Mouse (Mus musculus) gonadal fat pad, adult 2 months (tissue): Measurements from ENCODE around the gene Zhx3. TPM values are rescaled to one million over a fixed set of nuclear protein-coding genes. Genes with fewer than 3 reads are reported as not detected.

Experiments
- DNase-seq: peaks from one replicate; pipeline ENCODE4 v3.0.0-alpha.2; 2012; ENCODE audit warnings: low read depth
- polyA plus RNA-seq: library from polyadenylated mRNA; depleted of rRNA; stranded (reverse); fragments of >200 nt; gene quantifications from 2 replicates; pipeline ENCODE4 v1.2.3, GENCODE M21; 2012

The Zhx3 gene
- polyA plus RNA-seq, 1 experiment, result 12.7 TPM

- no peak for DNase-seq
Measured at GRCm38 (mm10) chr2:160804794-160805527, 67.8 kb downstream of the Zhx3 start.

- no peak for DNase-seq
Measured at GRCm38 (mm10) chr2:160802326-160802725, 70.5 kb downstream of the Zhx3 start.

GRCm38 (mm10) chr2:160800967-160801366 is 71.8 kb downstream of the Zhx3 start:
- no peak for DNase-seq

- no peak for DNase-seq
Measured at GRCm38 (mm10) chr2:160798206-160798605, 74.6 kb downstream of the Zhx3 start.

- DNase-seq, result no peak
Measured at GRCm38 (mm10) chr2:160796973-160797372, 75.8 kb downstream of the Zhx3 start.

- DNase-seq, result no peak
Measured at GRCm38 (mm10) chr2:160793117-160793516, 79.7 kb downstream of the Zhx3 start.

- no peak for DNase-seq
Measured at GRCm38 (mm10) chr2:160789741-160790140, 83.1 kb downstream of the Zhx3 start.

GRCm38 (mm10) chr2:160789046-160789445 is 83.8 kb downstream of the Zhx3 start:
- no peak for DNase-seq

GRCm38 (mm10) chr2:160786333-160786732 is 86.5 kb downstream of the Zhx3 start:
- DNase-seq, result no peak

- DNase-seq, result no peak
Measured at GRCm38 (mm10) chr2:160780834-160781219, 92.0 kb downstream of the Zhx3 start.

- DNase-seq, result no peak
Measured at GRCm38 (mm10) chr2:160780154-160780833, 92.5 kb downstream of the Zhx3 start.

GRCm38 (mm10) chr2:160778034-160778433 is 94.8 kb downstream of the Zhx3 start:
- no peak for DNase-seq

GRCm38 (mm10) chr2:160771325-160772276 is 101.2 kb downstream of the Zhx3 start:
- no peak for DNase-seq

GRCm38 (mm10) chr2:160770871-160771270 is 101.9 kb downstream of the Zhx3 start:
- DNase-seq, result no peak

GRCm38 (mm10) chr2:160770409-160770808 is 102.4 kb downstream of the Zhx3 start:
- DNase-seq, result no peak

GRCm38 (mm10) chr2:160768997-160769396 is 103.8 kb downstream of the Zhx3 start:
- no peak for DNase-seq

GRCm38 (mm10) chr2:160768097-160768695 is 104.6 kb downstream of the Zhx3 start:
- no peak for DNase-seq

- no peak for DNase-seq
Measured at GRCm38 (mm10) chr2:160767201-160767600, 105.6 kb downstream of the Zhx3 start.

GRCm38 (mm10) chr2:160766371-160766771 is 106.4 kb downstream of the Zhx3 start:
- DNase-seq, result no peak

- DNase-seq, result no peak
Measured at GRCm38 (mm10) chr2:160765096-160765495, 107.7 kb downstream of the Zhx3 start.

GRCm38 (mm10) chr2:160764386-160764785 is 108.4 kb downstream of the Zhx3 start:
- no peak for DNase-seq

- DNase-seq, result no peak
Measured at GRCm38 (mm10) chr2:160763816-160764215, 109.0 kb downstream of the Zhx3 start.
